Mouse (Mus musculus) erythroblast, embryonic 14.5 days (primary cell): ENCODE results near the gene Fam57a.

Experiments
- GATA1 ChIP-seq: IDR thresholded peaks from 2 replicates; pipeline ENCODE4 v1.6.1; 2012; ENCODE audit warnings: low read length, inconsistent platforms, mixed read lengths
- TAL1 ChIP-seq: IDR thresholded peaks from 3 replicates; pipeline ENCODE4 v1.6.1; 2012; ENCODE audit warnings: low read length, inconsistent platforms, mixed read lengths

- TF ChIP-seq GATA1 = no peak
- no peak for TF ChIP-seq TAL1
Observed at GRCm38 (mm10) chr11:76243811-76244546, 64.5 kb downstream of the Fam57a start.
